Comparison of ENCODE assay signal across 34 mouse cellular contexts in genomic region chr2:61746051-61746450, GRCm38 (mm10). TPM values are rescaled to one million over a fixed set of nuclear protein-coding genes. Genes with fewer than 3 reads are reported as not detected.
"Had no signal": no experiment of that assay in that cellular context is flagged by ENCODE, and none has a peak within 500 bp of the region (broad histone marks: within the 10 kb centered on the region; RNA-seq: fewer than 3 reads in every experiment).

No protein-coding gene starts in this region.

- H3K27me3 ChIP-seq: heart, embryonic 12.5 days; hindbrain, embryonic 13.5 days; hindbrain, embryonic 15.5 days; kidney, embryonic 15.5 days; limb, embryonic 13.5 days; limb, embryonic 15.5 days; liver, embryonic 12.5 days had no signal

- H3K9ac ChIP-seq: heart, embryonic 12.5 days; hindbrain, embryonic 13.5 days; hindbrain, embryonic 15.5 days; kidney, embryonic 15.5 days; limb, embryonic 13.5 days; limb, embryonic 15.5 days; liver, embryonic 12.5 days; liver, embryonic 14.5 days had no signal

- H3K4me1 ChIP-seq: heart, embryonic 10.5 days; hindbrain, embryonic 13.5 days; hindbrain, embryonic 15.5 days; kidney, embryonic 15.5 days; limb, embryonic 13.5 days; limb, embryonic 15.5 days had no signal

- ATAC-seq: hindbrain, postnatal 0 days; liver, embryonic 12.5 days had no signal

- H3K4me3 ChIP-seq: heart, embryonic 10.5 days; heart, embryonic 12.5 days; hindbrain, embryonic 13.5 days; hindbrain, embryonic 15.5 days; kidney, embryonic 15.5 days; limb, embryonic 13.5 days; limb, embryonic 15.5 days; liver, embryonic 12.5 days had no signal

- H3K27ac ChIP-seq: heart, embryonic 10.5 days; hindbrain, embryonic 13.5 days; hindbrain, embryonic 15.5 days; hindbrain, postnatal 0 days; kidney, embryonic 15.5 days; kidney, postnatal 0 days; limb, embryonic 13.5 days; limb, embryonic 15.5 days; liver, embryonic 12.5 days; liver, embryonic 14.5 days had no signal

- H3K9me3 ChIP-seq: heart, embryonic 10.5 days; heart, embryonic 12.5 days; hindbrain, embryonic 13.5 days; hindbrain, embryonic 15.5 days; kidney, embryonic 15.5 days; limb, embryonic 13.5 days; limb, embryonic 15.5 days; liver, embryonic 12.5 days had no signal

- DNase-seq: gastrocnemius, postnatal 14 days; gastrocnemius, postnatal 36 days; heart, adult 18-20 months; heart, postnatal 14 days; heart, postnatal 36 days; kidney, adult 11 months; kidney, adult 2 months; kidney, adult 9 months; kidney, postnatal 14 days; kidney, postnatal 36 days; layer of hippocampus, adult 9-11 months; layer of hippocampus, postnatal 36 days; left cerebral cortex, postnatal 4 days; lung, adult 18-20 months had no signal

- H3K4me2 ChIP-seq: heart, embryonic 12.5 days; hindbrain, embryonic 13.5 days; hindbrain, embryonic 15.5 days; kidney, embryonic 15.5 days; limb, embryonic 13.5 days; limb, embryonic 15.5 days; liver, embryonic 12.5 days had no signal

- H3K36me3 ChIP-seq: heart, embryonic 10.5 days; heart, embryonic 12.5 days; hindbrain, embryonic 13.5 days; hindbrain, embryonic 15.5 days; kidney, embryonic 15.5 days; limb, embryonic 15.5 days had no signal

RNA-seq across cellular contexts. Expression of gene Tbr1, which starts 56.7 kb away (rescaled TPM):
- total RNA-seq: gastrocnemius, adult 18-20 months; gastrocnemius, adult 8-10 months; gastrocnemius, postnatal 36 days; heart, adult 18-20 months; heart, adult 8-10 months; heart, postnatal 14 days had no signal
- polyA plus RNA-seq: gonadal fat pad, adult 2 months; heart, embryonic 12.5 days; heart, embryonic 14.5 days; heart, embryonic 16.5 days; hindbrain, embryonic 11.5 days; kidney, embryonic 15.5 days; large intestine, adult 2 months; liver, embryonic 12.5 days; liver, embryonic 16.5 days had no signal
